Mouse (Mus musculus): ENCODE measurements around the gene Kat5. TPM values are rescaled to one million over a fixed set of nuclear protein-coding genes. Genes with fewer than 3 reads are reported as not detected.

The Kat5 gene
- total and polyA plus RNA-seq, 3 experiments: 46.5 to 106 (median 62.8) TPM

DNA sequence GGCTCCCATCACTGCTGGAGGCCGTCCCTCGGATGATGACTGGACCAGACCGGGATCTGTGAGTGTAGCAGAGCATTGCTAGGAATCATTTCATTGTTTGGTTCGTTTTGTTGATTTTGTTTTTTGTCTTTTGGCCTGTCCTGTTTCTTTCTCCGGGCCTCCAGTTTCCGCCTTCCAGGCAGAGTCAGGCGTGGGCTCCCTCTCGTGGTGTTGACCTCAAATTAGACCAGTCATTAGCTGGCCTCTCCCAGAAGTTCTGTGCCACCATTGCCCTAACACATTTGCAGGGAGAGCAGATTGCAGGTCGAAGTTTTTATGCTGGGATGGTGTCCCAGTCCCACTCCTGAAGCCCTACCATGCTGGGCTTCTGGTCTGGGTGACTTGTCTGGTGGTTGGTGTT, 20.9 kb downstream of the Kat5 start:
- Histone ChIP-seq H3K36me3 (replicated peaks in 1 of 2; ENCODE audit: control insufficient read depth in 1 of 2, insufficient read depth in 1 of 2, low read length in 1 of 2) (no peaks in the 10 kb centered on the region), H3K4me3 (replicated peaks in 1 of 3; ENCODE audit: low read depth in 2 of 3, low read length in 2 of 3, poor library complexity in 1 of 3) (no peak overlapping the region), H3K27me3 (replicated peaks) (peaks cover 16% of the 10 kb centered on the region), H3K9me3 (replicated peaks; ENCODE audit: low read length) (no peaks in the 10 kb centered on the region), H3K4me2 (ENCODE audit: insufficient read depth, low read depth, poor library complexity, severe bottlenecking) (no peak overlapping the region), H3K4me1 (ENCODE audit: control insufficient read depth in 1 of 2, insufficient read depth in 2 of 2) (peaks cover 7 to 12% of the 10 kb centered on the region in 2 experiments), H3K79me2 (replicated peaks; ENCODE audit: control insufficient read depth, extremely low read depth, insufficient read depth, poor library complexity, severe bottlenecking) (no peaks in the 10 kb centered on the region), H3K9ac (ENCODE audit: insufficient read depth, low read depth) (no peak overlapping the region), H3K27ac (ENCODE audit: insufficient read depth, low read depth) (no peak overlapping the region)
- DNase-seq (ENCODE audit: extremely low read depth): no peak
- in situ Hi-C loops (cut with MboI; ENCODE audit: low pct_ligation_motif_present, low pct_unique_long_range_greater_than_20kb, low sequenced_read_pairs): no loop called here
- peak in 1 of 2 experiments; percentile 57; a peak in 2 of 4 replicates for TF ChIP-seq CTCF (conservative IDR thresholded peaks at IDR 0.05 in 1 of 2, IDR thresholded peaks at IDR 0.05 in 1 of 2; ENCODE audit: low read depth in 2 of 2, low read length in 2 of 2)
- TF ChIP-seq POLR2A (IDR thresholded peaks at IDR 0.05; ENCODE audit: low read depth, low read length): no peak
- no peak for TF ChIP-seq EP300 (IDR thresholded peaks at IDR 0.05; ENCODE audit: low read length)
- peak; percentile 32; the same call in 1 of the 2 replicates for TF ChIP-seq SMC3 (IDR thresholded peaks at IDR 0.05; ENCODE audit: low read depth, low read length)
- peak; percentile 23 for TF ChIP-seq RAD21 (IDR thresholded peaks at IDR 0.05; ENCODE audit: low read depth, low read length)
- TF ChIP-seq POLR2AphosphoS2 (IDR thresholded peaks at IDR 0.05; ENCODE audit: low read depth, low read length): no peak
- no peak for TF ChIP-seq MYC (IDR thresholded peaks at IDR 0.05; ENCODE audit: low read depth, low read length)
- TF ChIP-seq UBTF (IDR thresholded peaks at IDR 0.05; ENCODE audit: low read depth, low read length): no peak
- no peak for TF ChIP-seq TBP (conservative IDR thresholded peaks at IDR 0.05; ENCODE audit: low read depth, low read length)
- no peak for TF ChIP-seq ZMIZ1 (IDR thresholded peaks at IDR 0.05; ENCODE audit: low read depth, low read length)
- TF ChIP-seq CHD2 (IDR thresholded peaks at IDR 0.05; ENCODE audit: low read length): no peak
- no peak for TF ChIP-seq JUN (IDR thresholded peaks at IDR 0.05; ENCODE audit: insufficient read depth, low read depth, low read length)
- dilution Hi-C loops (cut with MboI; ENCODE audit: extremely low pct_ligation_motif_present, extremely low pct_unique_long_range_greater_than_20kb, low sequenced_read_pairs): no loop called here

DNA sequence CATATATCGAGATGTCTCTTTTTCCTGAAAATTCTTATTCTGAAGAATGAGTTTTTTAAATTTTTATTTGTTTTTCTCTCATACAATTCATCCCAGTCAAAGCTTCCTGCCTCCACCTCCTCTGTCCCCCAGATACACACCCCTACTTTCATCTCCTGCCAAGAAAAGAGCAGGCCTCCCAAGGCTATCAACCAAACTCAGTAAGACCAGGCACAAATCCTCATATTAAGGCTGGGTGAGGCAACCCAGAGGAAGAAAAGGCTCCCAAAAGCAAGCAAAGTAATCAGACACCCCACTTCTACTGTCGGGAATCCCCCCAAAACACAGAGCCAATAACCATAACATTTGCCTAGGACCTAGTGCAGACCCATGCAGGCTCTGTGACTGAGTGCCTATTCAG, 28.0 kb downstream of the Kat5 start:
- no peaks in the 10 kb centered on the region for H3K9me3 ChIP-seq (replicated peaks; ENCODE audit: low read length)
- peaks cover 20% of the 10 kb centered on the region for H3K27me3 ChIP-seq (replicated peaks)
- no peak overlapping the region for H3K4me2 ChIP-seq (ENCODE audit: insufficient read depth, low read depth, poor library complexity, severe bottlenecking)
- in situ Hi-C loops (cut with MboI; ENCODE audit: low pct_ligation_motif_present, low pct_unique_long_range_greater_than_20kb, low sequenced_read_pairs): no loop called here
- dilution Hi-C loops (cut with MboI; ENCODE audit: extremely low pct_ligation_motif_present, extremely low pct_unique_long_range_greater_than_20kb, low sequenced_read_pairs): no loop called here
- TF ChIP-seq CHD2 (IDR thresholded peaks at IDR 0.05; ENCODE audit: low read length) (no peak), PAX5 (IDR thresholded peaks at IDR 0.05; ENCODE audit: low read length) (no peak), MAZ (IDR thresholded peaks at IDR 0.05; ENCODE audit: low read depth, low read length) (no peak), TBP (conservative IDR thresholded peaks at IDR 0.05; ENCODE audit: low read depth, low read length) (no peak), ETS1 (conservative IDR thresholded peaks at IDR 0.05; ENCODE audit: low read depth, low read length) (no peak), KAT2A (IDR thresholded peaks at IDR 0.05; ENCODE audit: insufficient replicate concordance, low read length) (no peak), MYC (IDR thresholded peaks at IDR 0.05; ENCODE audit: low read depth, low read length) (no peak)
- no peak overlapping the region for H3K27ac ChIP-seq (ENCODE audit: insufficient read depth, low read depth)
- H3K79me2 ChIP-seq (replicated peaks; ENCODE audit: control insufficient read depth, extremely low read depth, insufficient read depth, poor library complexity, severe bottlenecking): no peaks in the 10 kb centered on the region
- no peak overlapping the region for H3K4me3 ChIP-seq (replicated peaks in 1 of 3; ENCODE audit: low read depth in 2 of 3, low read length in 2 of 3, poor library complexity in 1 of 3)
- no peak overlapping the region for H3K9ac ChIP-seq (ENCODE audit: insufficient read depth, low read depth)
- H3K4me1 ChIP-seq (ENCODE audit: control insufficient read depth in 1 of 2, insufficient read depth in 2 of 2): no peaks in the 10 kb centered on the region
- no peaks in the 10 kb centered on the region for H3K36me3 ChIP-seq (replicated peaks in 1 of 2; ENCODE audit: control insufficient read depth in 1 of 2, insufficient read depth in 1 of 2, low read length in 1 of 2)
- DNase-seq (ENCODE audit: extremely low read depth): no peak
